Mouse (Mus musculus): ENCODE measurements around the gene Zwilch. TPM values are rescaled to one million over a fixed set of nuclear protein-coding genes. Genes with fewer than 3 reads are reported as not detected.

Gene Zwilch
- polyA plus RNA-seq, 1 experiment, result 0.77 TPM

DNA sequence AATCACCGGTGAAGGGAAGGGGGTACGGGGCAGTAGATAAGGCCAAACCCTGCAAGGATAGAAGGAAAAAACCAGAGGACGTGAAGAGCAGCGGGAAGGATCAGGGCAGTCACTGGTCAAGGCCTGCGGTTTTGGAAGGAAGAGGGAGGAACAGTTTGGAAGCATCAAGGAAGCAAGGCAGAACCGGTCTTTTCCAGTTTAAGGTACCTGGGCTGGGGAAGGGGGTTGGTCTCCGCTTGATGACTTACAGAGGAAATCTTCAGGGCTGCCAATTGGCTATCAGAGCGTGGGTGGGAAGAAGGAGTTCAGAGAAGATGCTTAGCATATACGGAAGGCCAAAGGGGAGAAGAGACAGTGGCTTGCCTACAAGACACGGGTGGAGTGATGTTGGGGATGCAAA, 50.3 kb downstream of the Zwilch start:
- H3K27me3 ChIP-seq (replicated peaks; ENCODE audit: control insufficient read depth, insufficient read depth, low read length), result no peaks in the 10 kb centered on the region
- 90% methylated on average over 10 of the region's 10 CpGs for WGBS
- TF ChIP-seq CTCF (conservative IDR thresholded peaks at IDR 0.05; ENCODE audit: insufficient read depth, insufficient read length, low read depth, low read length) (no peak), POLR2A (IDR thresholded peaks at IDR 0.05; ENCODE audit: low read depth, low read length) (no peak)
- H3K36me3 ChIP-seq (ENCODE audit: control insufficient read depth, insufficient read depth, low read length), result no peaks in the 10 kb centered on the region
- DNase-seq, result no peak
- no peak overlapping the region for H3K4me3 ChIP-seq (ENCODE audit: insufficient read depth, low read depth, low read length)
- H3K4me1 ChIP-seq (ENCODE audit: control insufficient read depth, insufficient read depth, low read length), result no peaks in the 10 kb centered on the region; the same call in 1 of the 2 replicates
- H3K27ac ChIP-seq (ENCODE audit: insufficient read depth, low read depth, low read length), result no peak overlapping the region

DNA sequence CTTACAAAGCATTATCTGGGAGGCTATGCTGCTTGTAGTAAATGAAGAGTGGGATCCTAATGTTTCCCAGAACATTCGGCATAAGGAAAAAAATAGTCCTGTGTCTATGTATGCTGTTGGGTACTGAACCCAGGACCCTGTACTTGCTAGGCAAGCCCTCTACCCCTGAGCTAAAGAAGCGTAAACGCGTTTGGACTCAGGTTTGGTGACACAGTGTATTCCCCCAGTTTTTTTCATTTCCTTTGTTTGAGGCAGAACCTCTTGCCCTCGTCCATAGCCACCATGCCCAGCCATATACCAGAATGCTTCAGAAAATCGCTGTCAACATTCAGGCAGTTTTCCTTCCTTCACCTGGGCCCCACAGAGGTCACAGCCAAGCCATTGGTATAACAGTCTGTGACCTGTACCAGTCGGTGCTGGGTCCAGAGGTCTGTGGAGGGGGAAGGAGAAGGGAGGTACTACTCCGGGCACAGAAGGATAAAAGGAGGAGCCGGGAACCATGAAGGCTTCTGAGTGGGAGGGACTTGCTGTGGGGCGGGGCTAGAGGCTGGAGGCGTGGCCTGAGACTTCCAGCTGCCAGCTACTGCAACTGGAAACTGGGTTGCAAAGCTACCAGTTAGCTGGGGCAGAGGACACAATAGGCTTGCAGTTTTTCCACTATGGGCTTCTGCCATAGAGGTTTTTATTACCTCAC, 52.2 kb downstream of the Zwilch start:
- Histone ChIP-seq H3K4me1 (ENCODE audit: control insufficient read depth, insufficient read depth, low read length) (peaks cover 3% of the 10 kb centered on the region; the same call in 1 of the 2 replicates), H3K27ac (ENCODE audit: insufficient read depth, low read depth, low read length) (peak overlapping the region; percentile 69), H3K36me3 (ENCODE audit: control insufficient read depth, insufficient read depth, low read length) (no peaks in the 10 kb centered on the region), H3K27me3 (replicated peaks; ENCODE audit: control insufficient read depth, insufficient read depth, low read length) (no peaks in the 10 kb centered on the region), H3K4me3 (ENCODE audit: insufficient read depth, low read depth, low read length) (no peak overlapping the region)
- peak; percentile 84 for DNase-seq
- TF ChIP-seq CTCF (conservative IDR thresholded peaks at IDR 0.05; ENCODE audit: insufficient read depth, insufficient read length, low read depth, low read length) (no peak), POLR2A (IDR thresholded peaks at IDR 0.05; ENCODE audit: low read depth, low read length) (no peak)
- 30% methylated on average over 11 of the region's 11 CpGs for WGBS

GRCm38 (mm10) chr9:64119898-64120297, 53.0 kb downstream of the Zwilch start:
- Histone ChIP-seq H3K36me3 (ENCODE audit: control insufficient read depth, insufficient read depth, low read length) (no peaks in the 10 kb centered on the region), H3K4me1 (ENCODE audit: control insufficient read depth, insufficient read depth, low read length) (peaks cover 3% of the 10 kb centered on the region; the same call in 1 of the 2 replicates), H3K27me3 (replicated peaks; ENCODE audit: control insufficient read depth, insufficient read depth, low read length) (no peaks in the 10 kb centered on the region), H3K27ac (ENCODE audit: insufficient read depth, low read depth, low read length) (no peak overlapping the region), H3K4me3 (ENCODE audit: insufficient read depth, low read depth, low read length) (no peak overlapping the region)
- peak; percentile 51 for DNase-seq
- no peak for TF ChIP-seq POLR2A (IDR thresholded peaks at IDR 0.05; ENCODE audit: low read depth, low read length)
- TF ChIP-seq CTCF (conservative IDR thresholded peaks at IDR 0.05; ENCODE audit: insufficient read depth, insufficient read length, low read depth, low read length), result peak; percentile 96
- WGBS, result 37% methylated on average over 8 of the region's 8 CpGs

DNA sequence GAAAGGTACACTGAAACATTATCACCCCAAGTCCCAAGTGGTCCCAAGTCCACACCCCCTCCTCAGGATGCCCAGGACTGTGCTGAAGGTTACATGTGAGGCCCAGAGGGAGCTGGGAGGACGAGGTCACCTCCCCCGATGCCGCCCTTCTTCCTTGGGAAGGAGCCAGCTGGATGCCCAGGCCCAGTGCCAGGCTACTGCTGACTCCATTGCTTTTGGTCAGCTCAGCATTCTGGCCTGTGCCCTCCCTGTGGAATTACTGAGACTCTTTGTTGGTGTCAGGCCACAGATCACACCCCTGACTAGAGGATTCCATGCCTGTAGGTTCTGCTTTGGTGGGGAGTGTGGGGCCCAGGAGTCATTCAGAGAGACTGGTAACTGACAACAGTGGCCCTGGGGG, 56.0 kb downstream of the Zwilch start, which contains the start of gene Lctl:
Lctl (plus strand) TSS at position 272 of the 400 bp plus-strand sequence.
- no peak for TF ChIP-seq POLR2A (IDR thresholded peaks at IDR 0.05; ENCODE audit: low read depth, low read length)
- TF ChIP-seq CTCF (conservative IDR thresholded peaks at IDR 0.05; ENCODE audit: insufficient read depth, insufficient read length, low read depth, low read length), result no peak
- peak within 1 kb of the TSS; percentile 39 for H3K27ac ChIP-seq (ENCODE audit: insufficient read depth, low read depth, low read length)

GRCm38 (mm10) chr9:64115756-64116155, 57.1 kb downstream of the Zwilch start:
- Histone ChIP-seq H3K27me3 (replicated peaks; ENCODE audit: control insufficient read depth, insufficient read depth, low read length) (no peaks in the 10 kb centered on the region), H3K4me1 (ENCODE audit: control insufficient read depth, insufficient read depth, low read length) (peaks cover 3% of the 10 kb centered on the region; the same call in 1 of the 2 replicates), H3K36me3 (ENCODE audit: control insufficient read depth, insufficient read depth, low read length) (no peaks in the 10 kb centered on the region), H3K27ac (ENCODE audit: insufficient read depth, low read depth, low read length) (no peak overlapping the region), H3K4me3 (ENCODE audit: insufficient read depth, low read depth, low read length) (no peak overlapping the region)
- WGBS, result 85% methylated on average over 6 of the region's 6 CpGs
- no peak for DNase-seq
- TF ChIP-seq CTCF (conservative IDR thresholded peaks at IDR 0.05; ENCODE audit: insufficient read depth, insufficient read length, low read depth, low read length) (no peak), POLR2A (IDR thresholded peaks at IDR 0.05; ENCODE audit: low read depth, low read length) (no peak)

More for the DNA sequence above, 56.0 kb downstream of the Zwilch start, which contains the start of gene Lctl:
- no peak within 1 kb of the TSS for H3K4me3 ChIP-seq (ENCODE audit: insufficient read depth, low read depth, low read length)
- peaks cover 3% of the 10 kb centered on the region; the same call in 1 of the 2 replicates for H3K4me1 ChIP-seq (ENCODE audit: control insufficient read depth, insufficient read depth, low read length)
- no peaks in the 10 kb centered on the region for H3K36me3 ChIP-seq (ENCODE audit: control insufficient read depth, insufficient read depth, low read length)
- DNase-seq, result peak; percentile 81
- 33% methylated on average over 3 of the region's 3 CpGs for WGBS
- no peaks in the 10 kb centered on the region for H3K27me3 ChIP-seq (replicated peaks; ENCODE audit: control insufficient read depth, insufficient read depth, low read length)

DNA sequence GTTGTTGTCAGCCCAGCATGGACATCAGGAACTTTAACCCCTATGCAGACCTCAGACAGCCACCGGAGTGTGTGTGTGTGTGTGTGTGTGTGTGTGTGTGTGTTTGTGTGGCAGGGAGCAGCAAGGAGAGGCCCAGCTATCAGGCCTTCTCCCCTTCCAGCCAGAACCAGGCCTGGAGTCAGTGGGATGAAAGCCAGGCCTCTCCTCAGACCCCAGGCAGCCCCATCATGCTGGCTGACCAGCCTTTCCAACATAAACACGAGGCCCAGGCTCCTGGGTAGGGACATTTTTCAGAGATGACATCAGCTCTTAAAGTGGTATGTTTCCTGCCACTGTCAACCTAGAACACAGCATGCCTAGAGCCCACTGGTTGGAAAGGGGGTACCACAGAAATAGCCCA, 58.3 kb downstream of the Zwilch start:
- DNase-seq, result no peak
- no peak for TF ChIP-seq CTCF (conservative IDR thresholded peaks at IDR 0.05; ENCODE audit: insufficient read depth, insufficient read length, low read depth, low read length)
- no peak for TF ChIP-seq POLR2A (IDR thresholded peaks at IDR 0.05; ENCODE audit: low read depth, low read length)
- 13% methylated on average over 2 of the region's 2 CpGs for WGBS
- no peaks in the 10 kb centered on the region for H3K27me3 ChIP-seq (replicated peaks; ENCODE audit: control insufficient read depth, insufficient read depth, low read length)
- H3K36me3 ChIP-seq (ENCODE audit: control insufficient read depth, insufficient read depth, low read length), result no peaks in the 10 kb centered on the region
- no peak overlapping the region for H3K4me3 ChIP-seq (ENCODE audit: insufficient read depth, low read depth, low read length)
- H3K4me1 ChIP-seq (ENCODE audit: control insufficient read depth, insufficient read depth, low read length), result peaks cover 3% of the 10 kb centered on the region; the same call in 1 of the 2 replicates
- H3K27ac ChIP-seq (ENCODE audit: insufficient read depth, low read depth, low read length), result no peak overlapping the region

DNA sequence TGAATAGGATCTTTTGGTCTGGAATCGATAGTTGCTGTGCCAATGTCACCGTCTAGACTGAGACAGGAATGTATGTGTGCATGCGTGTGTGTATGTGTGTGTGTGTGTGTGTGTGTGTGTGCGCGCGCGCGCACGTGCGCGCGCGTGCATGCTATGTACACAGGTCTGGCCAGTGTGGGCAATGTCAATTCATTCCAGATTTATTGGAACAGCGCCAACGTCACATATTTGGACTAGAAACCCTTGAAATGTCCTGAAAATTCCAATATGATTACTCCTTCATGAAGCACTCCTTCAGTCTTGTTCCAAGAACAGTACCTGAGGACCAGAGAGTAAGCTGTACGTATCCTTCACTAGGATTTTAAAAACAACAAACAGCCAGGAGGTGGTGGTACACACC, 62.4 kb downstream of the Zwilch start:
- H3K4me3 ChIP-seq (ENCODE audit: insufficient read depth, low read depth, low read length), result no peak overlapping the region
- no peaks in the 10 kb centered on the region for H3K27me3 ChIP-seq (replicated peaks; ENCODE audit: control insufficient read depth, insufficient read depth, low read length)
- H3K27ac ChIP-seq (ENCODE audit: insufficient read depth, low read depth, low read length), result no peak overlapping the region
- 95% methylated on average over 16 of the region's 16 CpGs for WGBS
- no peaks in the 10 kb centered on the region for H3K4me1 ChIP-seq (ENCODE audit: control insufficient read depth, insufficient read depth, low read length)
- no peaks in the 10 kb centered on the region for H3K36me3 ChIP-seq (ENCODE audit: control insufficient read depth, insufficient read depth, low read length)
- TF ChIP-seq POLR2A (IDR thresholded peaks at IDR 0.05; ENCODE audit: low read depth, low read length) (no peak), CTCF (conservative IDR thresholded peaks at IDR 0.05; ENCODE audit: insufficient read depth, insufficient read length, low read depth, low read length) (no peak)
- DNase-seq, result no peak
